ENCODE assay signal across 25 mouse cellular contexts in genomic region chr1:69606844-69607243, GRCm38 (mm10).
DNase-seq lines count a peak whose midpoint lies in the region; ATAC-seq and TF ChIP-seq lines count a peak whose summit lies in the region.
"Had no signal": no experiment of that assay in that cellular context is flagged by ENCODE, and none has a peak within 500 bp of the region (broad histone marks: within the 10 kb centered on the region; RNA-seq: fewer than 3 reads in every experiment).

No protein-coding gene starts in this region.

- WGBS in hindbrain, embryonic 11.5 days: 89% methylated on average over 1 of the region's 1 CpGs

- H3K27ac ChIP-seq in MEL (ENCODE audit: control insufficient read depth, low read depth, low read length): peak overlapping the region; percentile 11; the same call in 1 of the 2 replicates
- H3K27ac ChIP-seq in hindbrain, embryonic 11.5 days (ENCODE audit: low read depth, low read length): no peak overlapping the region
- H3K27ac ChIP-seq: embryonic facial prominence, embryonic 12.5 days; embryonic facial prominence, embryonic 15.5 days; forebrain, embryonic 12.5 days; forebrain, embryonic 15.5 days; heart, embryonic 15.5 days; hindbrain, embryonic 13.5 days; intestine, embryonic 15.5 days had no signal

- intact Hi-C loops in heart, postnatal 14 days (cut with DNase I): no loop called here

- H3K9me3 ChIP-seq in MEL (replicated peaks; ENCODE audit: insufficient read depth, low read length): no peaks in the 10 kb centered on the region
- no peaks in the 10 kb centered on the region for H3K9me3 ChIP-seq in hindbrain, embryonic 11.5 days (ENCODE audit: control insufficient read depth, low read length)
- H3K9me3 ChIP-seq: embryonic facial prominence, embryonic 12.5 days; embryonic facial prominence, embryonic 15.5 days; forebrain, embryonic 12.5 days; forebrain, embryonic 15.5 days; heart, embryonic 12.5 days; heart, embryonic 15.5 days; hindbrain, embryonic 13.5 days; intestine, embryonic 15.5 days had no signal

- no peaks in the 10 kb centered on the region for H3K79me2 ChIP-seq in MEL (ENCODE audit: control insufficient read depth, insufficient read depth, low read length, poor library complexity)

- DNase-seq in MEL (ENCODE audit: low read depth, low spot score): peak; percentile 78
- no peak for DNase-seq in heart, postnatal 14 days
- DNase-seq in hindbrain, embryonic 11.5 days (ENCODE audit: low spot score): no peak
- DNase-seq: adrenal gland, adult 8-10 months; adrenal gland, postnatal 25 days; cerebellum, adult 18-20 months; cerebellum, adult 9-10 months; cerebellum, postnatal 14 days; heart, adult 18-20 months; heart, postnatal 10 days; heart, postnatal 4 days; kidney, adult 11 months had no signal

- H3K36me3 ChIP-seq in MEL (ENCODE audit: control insufficient read depth in 1 of 2, insufficient read depth in 2 of 2, low read length in 2 of 2): peaks cover 0 to 40% of the 10 kb centered on the region in 2 experiments; a peak in 2 of 4 replicates
- no peaks in the 10 kb centered on the region for H3K36me3 ChIP-seq in hindbrain, embryonic 11.5 days (ENCODE audit: control insufficient read depth, insufficient read depth, low read length)
- H3K36me3 ChIP-seq: embryonic facial prominence, embryonic 12.5 days; embryonic facial prominence, embryonic 15.5 days; forebrain, embryonic 12.5 days; forebrain, embryonic 15.5 days; heart, embryonic 12.5 days; heart, embryonic 15.5 days; hindbrain, embryonic 13.5 days; intestine, embryonic 15.5 days had no signal

- TF ChIP-seq CTCF in MEL (IDR thresholded peaks at IDR 0.05 in 2 of 3, conservative IDR thresholded peaks at IDR 0.05 in 1 of 3; ENCODE audit: control insufficient read depth in 1 of 3, insufficient read depth in 1 of 3, low read depth in 2 of 3, low read length in 3 of 3, poor library complexity in 1 of 3, severe bottlenecking in 1 of 3): no peak

- H3K9ac ChIP-seq in MEL (ENCODE audit: control insufficient read depth, low read depth, low read length, poor library complexity, severe bottlenecking): no peak overlapping the region
- H3K9ac ChIP-seq in hindbrain, embryonic 11.5 days (ENCODE audit: low read depth, low read length): no peak overlapping the region
- H3K9ac ChIP-seq: embryonic facial prominence, embryonic 12.5 days; embryonic facial prominence, embryonic 15.5 days; forebrain, embryonic 12.5 days; forebrain, embryonic 15.5 days; heart, embryonic 12.5 days; heart, embryonic 15.5 days; hindbrain, embryonic 13.5 days; intestine, embryonic 15.5 days had no signal

- H3K4me3 ChIP-seq in MEL (ENCODE audit: control insufficient read depth in 1 of 2, insufficient read depth in 1 of 2, low read depth in 2 of 2, low read length in 2 of 2): no peak overlapping the region
- H3K4me3 ChIP-seq in hindbrain, embryonic 11.5 days (ENCODE audit: low read depth, low read length): no peak overlapping the region
- H3K4me3 ChIP-seq: embryonic facial prominence, embryonic 12.5 days; embryonic facial prominence, embryonic 15.5 days; forebrain, embryonic 12.5 days; forebrain, embryonic 15.5 days; heart, embryonic 12.5 days; heart, embryonic 15.5 days; hindbrain, embryonic 13.5 days; intestine, embryonic 15.5 days had no signal

- H3K4me2 ChIP-seq in hindbrain, embryonic 11.5 days (replicated peaks; ENCODE audit: low read depth, low read length): no peak overlapping the region
- H3K4me2 ChIP-seq: embryonic facial prominence, embryonic 12.5 days; embryonic facial prominence, embryonic 15.5 days; forebrain, embryonic 12.5 days; forebrain, embryonic 15.5 days; heart, embryonic 12.5 days; heart, embryonic 15.5 days; hindbrain, embryonic 13.5 days; intestine, embryonic 15.5 days had no signal

- ATAC-seq in granulocyte monocyte progenitor cell, adult 5-6 weeks (replicated peaks; ENCODE audit: poor library complexity, severe bottlenecking): peak; percentile 94
- peak; percentile 79 for ATAC-seq in megakaryocyte progenitor cell, adult 5-6 weeks (replicated peaks; ENCODE audit: poor library complexity)
- ATAC-seq in cerebellum, adult (ENCODE audit: insufficient number of reproducible peaks, low FRiP score, low TSS enrichment): no peak
- no peak for ATAC-seq in hindbrain, embryonic 11.5 days (ENCODE audit: low FRiP score)
- ATAC-seq: activated CD4-positive, CD25-positive, alpha-beta regulatory T cell, adult 4 months; forebrain, embryonic 15.5 days; hindbrain, embryonic 16.5 days; intestine, embryonic 15.5 days had no signal

- TF ChIP-seq RAD21 in MEL (IDR thresholded peaks at IDR 0.05; ENCODE audit: low read depth, low read length): no peak

- H3K27me3 ChIP-seq in MEL (ENCODE audit: control insufficient read depth in 1 of 2, insufficient read depth in 2 of 2, low read length in 2 of 2): no peaks in the 10 kb centered on the region
- no peaks in the 10 kb centered on the region for H3K27me3 ChIP-seq in hindbrain, embryonic 11.5 days (ENCODE audit: control insufficient read depth, insufficient read depth, low read length)
- H3K27me3 ChIP-seq: embryonic facial prominence, embryonic 12.5 days; embryonic facial prominence, embryonic 15.5 days; forebrain, embryonic 12.5 days; forebrain, embryonic 15.5 days; heart, embryonic 12.5 days; heart, embryonic 15.5 days; hindbrain, embryonic 13.5 days; intestine, embryonic 15.5 days had no signal

- TF ChIP-seq EP300 in MEL (IDR thresholded peaks at IDR 0.05; ENCODE audit: low read depth in 1 of 2, low read length in 2 of 2): peak; percentile 83 to 88

- peaks cover 24 to 26% of the 10 kb centered on the region in 2 experiments for H3K4me1 ChIP-seq in MEL (ENCODE audit: control insufficient read depth in 1 of 2, insufficient read depth in 2 of 2, low read length in 2 of 2)
- H3K4me1 ChIP-seq in hindbrain, embryonic 11.5 days (replicated peaks; ENCODE audit: control insufficient read depth, insufficient read depth, low read length): no peaks in the 10 kb centered on the region
- H3K4me1 ChIP-seq: embryonic facial prominence, embryonic 15.5 days; forebrain, embryonic 12.5 days had no signal

- TF ChIP-seq POLR2A in MEL (IDR thresholded peaks at IDR 0.05; ENCODE audit: control insufficient read depth in 1 of 2, insufficient read depth in 1 of 2, low read depth in 1 of 2, low read length in 2 of 2, poor library complexity in 1 of 2): no peak

TF ChIP-seq in MEL, 35 proteins besides CTCF, POLR2A, EP300 and RAD21 (continues in another document):
- TF ChIP-seq HCFC1 (IDR thresholded peaks at IDR 0.05; ENCODE audit: low read depth, low read length): no peak
- no peak for TF ChIP-seq USF1 (IDR thresholded peaks at IDR 0.05; ENCODE audit: low read depth, low read length)
- TF ChIP-seq CHD2 (IDR thresholded peaks at IDR 0.05; ENCODE audit: low read length): no peak
- TF ChIP-seq ETS1 (IDR thresholded peaks at IDR 0.05; ENCODE audit: low read depth, low read length): peak; percentile 84
- TF ChIP-seq JUND (IDR thresholded peaks at IDR 0.05; ENCODE audit: low read depth, low read length): no peak
- no peak for TF ChIP-seq POLR2AphosphoS2 (IDR thresholded peaks at IDR 0.05; ENCODE audit: low read length)
- TF ChIP-seq ELF1 (IDR thresholded peaks at IDR 0.05; ENCODE audit: low read depth, low read length): no peak
- no peak for TF ChIP-seq MAX (IDR thresholded peaks at IDR 0.05; ENCODE audit: low read length)
- TF ChIP-seq SMC3 (IDR thresholded peaks at IDR 0.05; ENCODE audit: low read depth, low read length): no peak
- peak; percentile 49; the same call in 1 of the 2 replicates for TF ChIP-seq MAZ (IDR thresholded peaks at IDR 0.05; ENCODE audit: low read depth, low read length)
- TF ChIP-seq MAFK (IDR thresholded peaks at IDR 0.05; ENCODE audit: borderline replicate concordance, low read depth, low read length): no peak
- no peak for TF ChIP-seq KAT2A (conservative IDR thresholded peaks at IDR 0.05; ENCODE audit: low read depth, low read length)
- no peak for TF ChIP-seq USF2 (IDR thresholded peaks at IDR 0.05; ENCODE audit: borderline replicate concordance in 1 of 2, insufficient read depth in 1 of 2, low read depth in 1 of 2, low read length in 2 of 2)
- no peak for TF ChIP-seq TBP (IDR thresholded peaks at IDR 0.05; ENCODE audit: low read depth, low read length)
- peak; percentile 84 for TF ChIP-seq GATA1 (IDR thresholded peaks at IDR 0.05; ENCODE audit: low read depth, low read length)
- no peak for TF ChIP-seq E2F4 (IDR thresholded peaks at IDR 0.05; ENCODE audit: borderline replicate concordance, low read depth, low read length)
- TF ChIP-seq GABPA (IDR thresholded peaks at IDR 0.05; ENCODE audit: low read depth, low read length): no peak
- TF ChIP-seq BHLHE40 (IDR thresholded peaks at IDR 0.05; ENCODE audit: borderline replicate concordance, low read depth, low read length): peak; percentile 46; the same call in 1 of the 2 replicates
- no peak for TF ChIP-seq ZKSCAN1 (IDR thresholded peaks at IDR 0.05; ENCODE audit: low read depth, low read length)
- no peak for TF ChIP-seq MYB (IDR thresholded peaks at IDR 0.05; ENCODE audit: low read depth, low read length)
- no peak for TF ChIP-seq MXI1 (IDR thresholded peaks at IDR 0.05; ENCODE audit: low read depth, low read length)
- TF ChIP-seq SIN3A (IDR thresholded peaks at IDR 0.05; ENCODE audit: low read length): 0 out of 2 replicates have a peak, but pooled peaks have one; percentile 19
- TF ChIP-seq MEF2A (IDR thresholded peaks at IDR 0.05; ENCODE audit: extremely low read depth, insufficient replicate concordance, low read depth, low read length, poor library complexity, severe bottlenecking): no peak
- TF ChIP-seq ZC3H11A (IDR thresholded peaks at IDR 0.05; ENCODE audit: low read depth, low read length): no peak
- no peak for TF ChIP-seq NELFE (IDR thresholded peaks at IDR 0.05; ENCODE audit: low read depth, low read length)
- TF ChIP-seq POLR2AphosphoS5 (IDR thresholded peaks at IDR 0.05; ENCODE audit: borderline replicate concordance, low read depth, low read length): no peak
- TF ChIP-seq CHD1 (IDR thresholded peaks at IDR 0.05; ENCODE audit: low read depth, low read length): no peak
- no peak for TF ChIP-seq NRF1 (IDR thresholded peaks at IDR 0.05; ENCODE audit: insufficient read depth, low read depth, low read length, poor library complexity, severe bottlenecking)
- peak; percentile 85 for TF ChIP-seq TCF12 (IDR thresholded peaks at IDR 0.05; ENCODE audit: low read depth, low read length)
- TF ChIP-seq ZMIZ1 (IDR thresholded peaks at IDR 0.05; ENCODE audit: low read depth, low read length): no peak
- TF ChIP-seq UBTF (IDR thresholded peaks at IDR 0.05; ENCODE audit: borderline replicate concordance, insufficient read depth, low read depth, low read length): no peak
- no peak for TF ChIP-seq MYC (IDR thresholded peaks at IDR 0.05; ENCODE audit: low read depth, low read length)
- TF ChIP-seq RCOR1 (IDR thresholded peaks at IDR 0.05; ENCODE audit: low read depth, low read length): peak; percentile 73
- TF ChIP-seq TAL1 (IDR thresholded peaks at IDR 0.05; ENCODE audit: low read length): peak; percentile 77

Comparison
In these comparisons a context has a peak if more than half of its experiments do, and no peak if none do; other contexts are left out.
1. ATAC-seq: peak in granulocyte monocyte progenitor cell, adult 5-6 weeks (single experiment) and megakaryocyte progenitor cell, adult 5-6 weeks (single experiment); none in cerebellum, adult (single experiment) and hindbrain, embryonic 11.5 days (single experiment).